Mouse (Mus musculus): ENCODE measurements at regions not wholly inside any gene's neighbourhood (a gene's known extent, or its start where the extent isn't known, plus 50 kb on each side); places are given as distances from the start of the nearest gene placed in this dataset.
"Not testable (repeated sequence)": the region's sequence is repeated elsewhere in the genome, so short reads cannot be mapped to it uniquely, and the experiment has no call there.

- Histone ChIP-seq H3K27me3 (ENCODE audit: poor library complexity, severe bottlenecking) (no peaks in the 10 kb centered on the region), H3K36me3 (replicated peaks) (no peaks in the 10 kb centered on the region), H3K27ac (peak overlapping the region; percentile 84), H3K4me1 (peaks cover 24% of the 10 kb centered on the region), H3K9me3 (peaks cover 8% of the 10 kb centered on the region; the same call in 1 of the 2 replicates), H3K4me3 (peak overlapping the region; percentile 36)
- WGBS: 12% methylated on average over 15 of the region's 15 CpGs
- peak; percentile 62 for DNase-seq (ENCODE audit: extremely low spot score, low spot score)
Measured at GRCm38 (mm10) chr2:17932932-17933790, 63.6 kb downstream of the H2al2a start.

- H3K36me3 ChIP-seq (replicated peaks): no peaks in the 10 kb centered on the region
- H3K27me3 ChIP-seq (ENCODE audit: poor library complexity, severe bottlenecking): no peaks in the 10 kb centered on the region
- WGBS: 15% methylated on average over 16 of the region's 16 CpGs
- peaks cover 24% of the 10 kb centered on the region for H3K4me1 ChIP-seq
- peaks cover 8% of the 10 kb centered on the region; the same call in 1 of the 2 replicates for H3K9me3 ChIP-seq
- peak overlapping the region; percentile 36 for H3K4me3 ChIP-seq
- H3K27ac ChIP-seq: peak overlapping the region; percentile 84
- DNase-seq (ENCODE audit: extremely low spot score, low spot score): peak; percentile 52
Measured at GRCm38 (mm10) chr2:17932426-17932931, 64.3 kb downstream of the H2al2a start.

DNA sequence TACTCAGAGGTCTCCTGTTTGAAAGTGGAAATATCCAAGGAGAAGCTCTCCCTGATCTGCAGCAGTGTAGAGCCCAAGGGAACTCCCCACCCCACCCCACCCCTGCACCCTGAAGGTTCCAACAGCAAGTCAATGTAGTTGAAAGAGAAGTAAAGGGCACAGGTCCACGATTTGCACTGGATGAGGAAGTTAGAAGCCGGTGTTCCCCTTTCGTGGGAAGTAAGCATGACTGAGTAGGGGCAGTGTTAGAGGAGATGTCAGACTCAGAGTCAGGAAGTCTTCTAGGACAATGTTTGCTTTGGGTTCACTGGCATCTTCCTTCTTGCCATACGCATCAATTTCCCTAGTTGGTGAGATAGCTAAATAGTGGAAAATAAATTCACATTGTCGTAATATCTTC is 64.9 kb downstream of the H2al2a start:
- no peaks in the 10 kb centered on the region for H3K36me3 ChIP-seq (replicated peaks)
- H3K4me1 ChIP-seq: peaks cover 24% of the 10 kb centered on the region
- H3K27me3 ChIP-seq (ENCODE audit: poor library complexity, severe bottlenecking): no peaks in the 10 kb centered on the region
- H3K9me3 ChIP-seq: peaks cover 8% of the 10 kb centered on the region; the same call in 1 of the 2 replicates
- DNase-seq (ENCODE audit: extremely low spot score, low spot score): no peak
- H3K27ac ChIP-seq: peak overlapping the region; percentile 84
- no peak overlapping the region for H3K4me3 ChIP-seq
- 92% methylated on average over 5 of the region's 5 CpGs for WGBS

DNA sequence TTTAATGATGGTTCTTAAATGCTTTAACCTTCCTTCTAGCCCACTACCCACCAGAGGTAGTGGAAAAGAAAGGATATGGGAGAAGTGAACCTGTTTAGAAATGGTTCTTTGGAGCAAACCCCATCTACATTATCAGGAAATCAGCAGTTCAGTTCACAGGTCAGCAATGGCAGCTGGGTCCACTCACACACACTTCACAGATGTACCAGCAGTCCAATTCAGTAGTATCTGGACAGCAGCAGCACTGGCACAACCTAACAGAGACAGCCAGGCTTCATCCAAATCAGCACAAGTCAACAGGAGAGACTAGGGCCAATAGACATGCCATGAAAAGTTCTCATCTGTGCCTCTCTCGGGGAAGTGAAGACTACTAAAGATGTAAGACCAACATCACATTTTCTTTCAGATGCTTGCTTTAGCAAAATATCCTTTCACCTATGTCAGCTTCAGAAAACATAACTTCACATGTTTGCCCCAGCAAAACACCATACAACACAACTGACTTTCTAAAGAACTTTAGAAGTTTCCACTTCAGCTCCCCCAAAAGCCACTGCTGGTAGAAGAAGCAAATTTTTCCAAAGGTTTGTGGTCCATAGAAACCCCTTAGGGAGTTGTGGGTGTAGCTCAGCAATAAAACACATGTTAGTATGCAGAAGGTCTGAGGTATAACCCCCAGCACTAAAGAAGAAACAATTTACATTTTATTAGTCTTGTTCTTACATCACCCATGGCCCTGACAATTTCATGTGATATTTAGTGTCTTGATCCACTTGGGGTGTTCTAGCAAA is 77.7 kb downstream of the H2al2a start:
- peak; percentile 4 for DNase-seq (ENCODE audit: extremely low spot score, low spot score)
- H3K9me3 ChIP-seq: no peaks in the 10 kb centered on the region
- H3K27ac ChIP-seq: no peak overlapping the region
- peaks cover 7% of the 10 kb centered on the region for H3K4me1 ChIP-seq
- H3K4me3 ChIP-seq: no peak overlapping the region
- WGBS: 98% methylated on average over 1 of the region's 1 CpGs
- H3K36me3 ChIP-seq (replicated peaks): no peaks in the 10 kb centered on the region
- no peaks in the 10 kb centered on the region for H3K27me3 ChIP-seq (ENCODE audit: poor library complexity, severe bottlenecking)

GRCm38 (mm10) chr2:17917238-17917946 is 79.4 kb downstream of the H2al2a start:
- 31% methylated on average over 8 of the region's 8 CpGs for WGBS
- no peaks in the 10 kb centered on the region for H3K36me3 ChIP-seq (replicated peaks)
- peak; percentile 13 for DNase-seq (ENCODE audit: extremely low spot score, low spot score)
- H3K9me3 ChIP-seq: no peaks in the 10 kb centered on the region
- no peaks in the 10 kb centered on the region for H3K27me3 ChIP-seq (ENCODE audit: poor library complexity, severe bottlenecking)
- peak overlapping the region; percentile 69 for H3K27ac ChIP-seq
- H3K4me3 ChIP-seq: no peak overlapping the region
- peaks cover 12% of the 10 kb centered on the region for H3K4me1 ChIP-seq

GRCm38 (mm10) chr2:17902616-17903015 is 94.1 kb downstream of the H2al2a start:
- no peak for DNase-seq (ENCODE audit: extremely low spot score, low spot score)
- Histone ChIP-seq H3K27ac (no peak overlapping the region), H3K36me3 (replicated peaks) (no peaks in the 10 kb centered on the region), H3K4me1 (peaks cover 19% of the 10 kb centered on the region), H3K9me3 (no peaks in the 10 kb centered on the region), H3K4me3 (no peak overlapping the region), H3K27me3 (ENCODE audit: poor library complexity, severe bottlenecking) (peaks cover 16% of the 10 kb centered on the region)
- WGBS: 96% methylated on average over 1 of the region's 1 CpGs

GRCm38 (mm10) chr2:17900202-17900601 is 96.6 kb downstream of the H2al2a start:
- no peak for DNase-seq (ENCODE audit: extremely low spot score, low spot score)
- Histone ChIP-seq H3K27me3 (ENCODE audit: poor library complexity, severe bottlenecking) (peaks cover 16% of the 10 kb centered on the region), H3K4me1 (peaks cover 19% of the 10 kb centered on the region), H3K9me3 (no peaks in the 10 kb centered on the region), H3K4me3 (no peak overlapping the region), H3K36me3 (replicated peaks) (no peaks in the 10 kb centered on the region), H3K27ac (0 out of 2 replicates have a peak overlapping the region, but pooled peaks have one; percentile 9)
- 44% methylated on average over 8 of the region's 8 CpGs for WGBS

GRCm38 (mm10) chr2:17898780-17899179 is 98.0 kb downstream of the H2al2a start:
- Histone ChIP-seq H3K27me3 (ENCODE audit: poor library complexity, severe bottlenecking) (peaks cover 16% of the 10 kb centered on the region), H3K36me3 (replicated peaks) (no peaks in the 10 kb centered on the region), H3K9me3 (no peaks in the 10 kb centered on the region), H3K27ac (no peak overlapping the region), H3K4me3 (no peak overlapping the region), H3K4me1 (peaks cover 19% of the 10 kb centered on the region)
- WGBS: 22% methylated on average over 2 of the region's 3 CpGs
- no peak for DNase-seq (ENCODE audit: extremely low spot score, low spot score)

DNA sequence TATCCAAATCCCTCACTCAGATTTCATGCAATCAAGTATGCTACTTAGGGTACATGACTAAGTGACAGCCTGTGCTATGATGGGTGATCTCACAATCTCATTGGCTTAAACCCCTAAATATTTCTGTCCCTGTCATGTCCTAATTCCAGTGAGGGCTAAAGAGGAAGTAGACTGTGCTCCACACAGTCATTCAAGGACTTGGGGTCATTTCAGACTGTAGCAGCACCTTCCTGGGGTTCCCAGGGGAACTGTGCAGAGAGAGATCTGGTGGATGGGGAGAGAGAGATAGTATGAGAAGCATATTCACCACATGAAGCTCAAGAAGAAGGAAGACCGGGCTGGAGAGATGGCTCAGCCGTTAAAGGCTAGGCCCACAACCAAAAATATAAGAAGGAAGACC is 100.7 kb downstream of the H2al2a start:
- Histone ChIP-seq H3K9me3 (peaks cover 7% of the 10 kb centered on the region; the same call in 1 of the 2 replicates), H3K27ac (no peak overlapping the region), H3K4me1 (peaks cover 19% of the 10 kb centered on the region), H3K36me3 (replicated peaks) (no peaks in the 10 kb centered on the region), H3K27me3 (ENCODE audit: poor library complexity, severe bottlenecking) (peaks cover 16% of the 10 kb centered on the region), H3K4me3 (no peak overlapping the region)
- 88% methylated on average over 2 of the region's 2 CpGs for WGBS
- DNase-seq (ENCODE audit: extremely low spot score, low spot score): no peak

GRCm38 (mm10) chr2:17892661-17893060 is 104.1 kb downstream of the H2al2a start:
- 93% methylated on average over 7 of the region's 7 CpGs for WGBS
- H3K9me3 ChIP-seq; H3K4me3 ChIP-seq; H3K36me3 ChIP-seq (replicated peaks); H3K4me1 ChIP-seq; DNase-seq (ENCODE audit: extremely low spot score, low spot score); H3K27ac ChIP-seq; H3K27me3 ChIP-seq (ENCODE audit: poor library complexity, severe bottlenecking): not testable (repeated sequence)

- Histone ChIP-seq H3K4me3 (no peak overlapping the region), H3K27me3 (ENCODE audit: poor library complexity, severe bottlenecking) (no peaks in the 10 kb centered on the region), H3K4me1 (peaks cover 19% of the 10 kb centered on the region), H3K27ac (no peak overlapping the region), H3K36me3 (replicated peaks) (no peaks in the 10 kb centered on the region), H3K9me3 (no peaks in the 10 kb centered on the region; the same call in 1 of the 2 replicates)
- no peak for DNase-seq (ENCODE audit: extremely low spot score, low spot score)
- 38% methylated on average over 3 of the region's 3 CpGs for WGBS
Measured at GRCm38 (mm10) chr2:17887699-17888098, 109.1 kb downstream of the H2al2a start.

DNA sequence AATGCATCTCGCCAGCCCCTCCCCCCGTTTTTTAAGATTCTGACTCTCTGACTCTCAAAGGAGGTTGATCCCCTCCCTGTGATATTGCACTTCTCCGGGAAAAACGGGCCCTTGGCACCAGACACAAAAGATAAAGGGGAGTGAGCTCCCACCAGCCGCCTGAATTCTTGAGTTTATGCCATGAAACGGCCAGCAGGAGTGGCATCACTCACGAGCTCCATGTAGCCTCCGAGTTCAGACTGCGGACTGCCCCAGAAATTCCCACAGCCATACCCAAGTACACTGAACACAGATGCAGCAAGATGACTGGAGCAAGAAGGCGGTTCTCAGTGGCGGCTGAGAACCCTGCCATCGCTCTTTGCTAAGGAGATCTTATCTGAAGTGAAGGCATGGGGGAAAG is 114.4 kb downstream of the H2al2a start:
- Histone ChIP-seq H3K27me3 (ENCODE audit: poor library complexity, severe bottlenecking) (no peaks in the 10 kb centered on the region), H3K36me3 (replicated peaks) (no peaks in the 10 kb centered on the region), H3K4me1 (peaks cover 29% of the 10 kb centered on the region), H3K4me3 (no peak overlapping the region), H3K27ac (peak overlapping the region; percentile 31; the same call in 1 of the 2 replicates), H3K9me3 (no peaks in the 10 kb centered on the region)
- WGBS: 85% methylated on average over 12 of the region's 12 CpGs
- no peak for DNase-seq (ENCODE audit: extremely low spot score, low spot score)

Data from forebrain, embryonic 10.5 days (tissue).